16 mouse cellular contexts compared by ENCODE assay signal in the genomic region with DNA sequence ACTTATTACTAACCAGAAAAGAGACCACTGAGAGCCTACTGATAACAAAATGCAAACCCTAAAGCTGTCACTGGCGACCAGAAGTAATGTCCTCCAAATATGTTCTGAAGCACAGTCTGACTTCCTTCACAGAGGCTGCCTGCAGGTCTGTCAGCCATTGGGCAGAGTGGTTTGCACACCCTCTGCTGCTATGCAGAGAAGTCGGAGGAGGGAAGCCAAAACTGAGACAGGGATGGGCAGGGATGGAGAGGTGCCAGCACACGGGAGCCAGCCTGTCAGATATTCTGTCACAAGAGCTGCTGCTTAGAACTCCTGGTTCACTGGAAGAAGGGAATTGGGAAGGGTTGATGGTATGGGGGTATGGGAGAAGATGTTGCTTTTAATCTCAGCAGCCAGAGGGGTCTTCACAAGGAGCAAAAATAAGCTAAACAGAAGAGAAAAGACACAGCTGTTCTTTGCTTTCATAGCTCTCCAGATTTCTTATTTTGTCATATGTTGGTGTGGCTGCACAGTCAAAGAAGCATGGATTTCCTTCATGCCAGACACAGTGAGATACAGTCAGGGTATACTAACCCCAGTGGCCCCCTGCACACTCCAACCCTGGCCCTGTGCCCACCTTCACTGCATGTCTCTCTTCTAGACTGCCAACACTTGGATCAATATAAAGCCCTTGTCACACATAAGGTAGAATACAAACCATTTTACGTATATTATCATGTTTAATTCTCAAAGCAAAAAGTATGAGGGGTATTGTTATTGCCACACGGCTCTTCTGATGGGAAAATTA. TPM values are rescaled to one million over a fixed set of nuclear protein-coding genes. Genes with fewer than 3 reads are reported as not detected.
DNase-seq lines count a peak whose midpoint lies in the region; ATAC-seq lines count a peak whose summit lies in the region.
"Had no signal": no experiment of that assay in that cellular context is flagged by ENCODE, and none has a peak within 500 bp of the region (broad histone marks: within the 10 kb centered on the region; RNA-seq: fewer than 3 reads in every experiment).

No protein-coding gene starts in this region.

- no peak overlapping the region for H3K4me3 ChIP-seq in hindbrain, embryonic 16.5 days (ENCODE audit: low read length)
- H3K4me3 ChIP-seq in hindbrain, embryonic 13.5 days: no peak overlapping the region
- H3K4me3 ChIP-seq: limb, embryonic 15.5 days; midbrain, embryonic 10.5 days; neural tube, embryonic 13.5 days had no signal

- no peak overlapping the region for H3K27ac ChIP-seq in hindbrain, embryonic 16.5 days (ENCODE audit: low read depth, low read length)
- H3K27ac ChIP-seq in hindbrain, embryonic 13.5 days: no peak overlapping the region
- H3K27ac ChIP-seq: limb, embryonic 15.5 days; midbrain, embryonic 10.5 days; neural tube, embryonic 13.5 days had no signal

- peak; percentile 29 for DNase-seq in Muller cell, postnatal 12 days (ENCODE audit: inconsistent ontology term)
- DNase-seq in cerebellum, postnatal 10 days: peak; percentile 91
- DNase-seq in left cerebral cortex, postnatal 36 days (ENCODE audit: low spot score in 2 of 2): peak; percentile 43 to 60
- no peak for DNase-seq in heart, postnatal 14 days
- DNase-seq in kidney, adult 18-20 months: no peak
- DNase-seq: adrenal gland, postnatal 36 days; heart, adult 18-20 months; kidney, postnatal 36 days had no signal

- H3K27me3 ChIP-seq in hindbrain, embryonic 16.5 days (replicated peaks; ENCODE audit: control insufficient read depth, insufficient read depth, low read length): no peaks in the 10 kb centered on the region
- no peaks in the 10 kb centered on the region for H3K27me3 ChIP-seq in hindbrain, embryonic 13.5 days
- H3K27me3 ChIP-seq: limb, embryonic 15.5 days; neural tube, embryonic 13.5 days had no signal

- WGBS in hindbrain, embryonic 16.5 days: 59% methylated on average over 5 of the region's 5 CpGs
- 73% methylated on average over 5 of the region's 5 CpGs for WGBS in hindbrain, embryonic 13.5 days

- H3K4me2 ChIP-seq in hindbrain, embryonic 16.5 days (ENCODE audit: low read length): no peak overlapping the region
- H3K4me2 ChIP-seq in hindbrain, embryonic 13.5 days: no peak overlapping the region
- H3K4me2 ChIP-seq: limb, embryonic 15.5 days; neural tube, embryonic 13.5 days had no signal

- H3K9me3 ChIP-seq in hindbrain, embryonic 16.5 days (ENCODE audit: control insufficient read depth, low read length): no peaks in the 10 kb centered on the region
- H3K9me3 ChIP-seq in hindbrain, embryonic 13.5 days: no peaks in the 10 kb centered on the region
- H3K9me3 ChIP-seq: limb, embryonic 15.5 days; midbrain, embryonic 10.5 days; neural tube, embryonic 13.5 days had no signal

- no peaks in the 10 kb centered on the region; the same call in 1 of the 2 replicates for H3K4me1 ChIP-seq in hindbrain, embryonic 16.5 days (ENCODE audit: control insufficient read depth, insufficient read depth, low read depth, low read length)
- no peaks in the 10 kb centered on the region for H3K4me1 ChIP-seq in hindbrain, embryonic 13.5 days (replicated peaks)
- H3K4me1 ChIP-seq: limb, embryonic 15.5 days; midbrain, embryonic 10.5 days; neural tube, embryonic 13.5 days had no signal

- no peak overlapping the region for H3K9ac ChIP-seq in hindbrain, embryonic 16.5 days (ENCODE audit: low read depth, low read length)
- no peak overlapping the region for H3K9ac ChIP-seq in hindbrain, embryonic 13.5 days
- H3K9ac ChIP-seq: limb, embryonic 15.5 days; neural tube, embryonic 13.5 days had no signal

- H3K36me3 ChIP-seq in hindbrain, embryonic 16.5 days (ENCODE audit: control insufficient read depth, insufficient read depth, low read length): no peaks in the 10 kb centered on the region
- no peaks in the 10 kb centered on the region for H3K36me3 ChIP-seq in hindbrain, embryonic 13.5 days
- H3K36me3 ChIP-seq: limb, embryonic 15.5 days; midbrain, embryonic 10.5 days; neural tube, embryonic 13.5 days had no signal

- peak; percentile 54; the same call in 1 of the 2 replicates for ATAC-seq in hindbrain, embryonic 16.5 days
- no peak for ATAC-seq in hindbrain, embryonic 13.5 days (ENCODE audit: low FRiP score)
- ATAC-seq in megakaryocyte, adult 5-6 weeks (ENCODE audit: poor library complexity, severe bottlenecking): no peak

- intact Hi-C loops in left cerebral cortex, postnatal 36 days (cut with DNase I): no loop called here
- intact Hi-C loops in heart, postnatal 14 days (cut with DNase I): no loop called here

RNA-seq across cellular contexts. Expression of gene Stxbp5l, which starts 48.8 kb away (rescaled TPM):
- polyA plus RNA-seq in hindbrain, embryonic 16.5 days (2015; fragmentation: Nextera tagmentation; extraction: Ambion mirVana): 15.4 and 19.2 TPM in 2 replicates
- 12.7 and 14.2 TPM in 2 replicates for polyA plus RNA-seq in hindbrain, embryonic 13.5 days (2015; fragmentation: Nextera tagmentation; extraction: Ambion mirVana)
- 100 to 1,000 TPM; 108 to 122 TPM for total RNA-seq in left cerebral cortex, postnatal 36 days (2021)
- total RNA-seq in heart, postnatal 14 days (2021): not detected
- total RNA-seq in megakaryocyte, adult 5-6 weeks (2015): not detected in 2 replicates
- total RNA-seq in megakaryocyte, adult 5-6 weeks (2017): not detected in 2 replicates
- total RNA-seq: heart, adult 18-20 months; hematopoietic stem cell, adult 5-6 weeks had no signal
- polyA plus RNA-seq: spleen, adult 2 months had no signal

Comparison
In these comparisons a context has a peak if more than half of its experiments do, and no peak if none do; other contexts are left out.
1. DNase-seq: peak in Muller cell, postnatal 12 days (single experiment), cerebellum, postnatal 10 days (2 of 2) and left cerebral cortex, postnatal 36 days (2 of 2); none in heart, postnatal 14 days (0 of 2) and kidney, adult 18-20 months (single experiment).
2. RNA of gene Stxbp5l, which starts 48.8 kb away (total RNA-seq): 108 to 122 TPM in left cerebral cortex, postnatal 36 days; not detected in heart, postnatal 14 days and not detected in megakaryocyte, adult 5-6 weeks; every median in the first group is over 100 times any median in the second.